Mouse (Mus musculus): ENCODE results near the gene Vmn2r83. TPM values are rescaled to one million over a fixed set of nuclear protein-coding genes. Genes with fewer than 3 reads are reported as not detected.

Gene Vmn2r83
- total and polyA plus RNA-seq, 2 experiments: not detected

DNA sequence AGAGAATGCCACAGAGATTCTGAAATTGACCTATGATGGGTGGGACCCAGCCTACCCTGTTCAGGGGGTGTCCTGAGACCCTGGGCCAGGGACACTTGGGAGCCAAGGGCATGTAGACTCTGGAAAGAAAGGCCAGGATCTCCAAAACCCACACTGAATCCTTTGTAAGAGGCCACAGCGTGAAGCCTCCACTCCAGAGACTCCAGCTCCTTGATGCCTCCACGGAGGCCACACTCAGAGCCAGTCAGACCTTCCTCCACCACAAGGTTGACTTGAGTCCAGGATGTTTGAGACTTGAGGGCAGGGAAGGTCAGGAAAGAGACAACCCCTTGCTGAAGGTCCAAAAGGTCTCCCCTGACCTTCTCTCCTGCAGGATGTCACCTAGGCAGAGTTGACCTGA is 65.9 kb downstream of the Vmn2r83 start:
- DNase-seq (ENCODE audit: extremely low read depth, low read depth, low spot score): no peak
- Histone ChIP-seq H3K27me3 (ENCODE audit: control insufficient read depth, insufficient read depth, low read length) (no peaks in the 10 kb centered on the region), H3K79me2 (ENCODE audit: control insufficient read depth, insufficient read depth, low read length) (no peaks in the 10 kb centered on the region), H3K4me3 (ENCODE audit: insufficient read depth, low read depth, low read length) (no peak overlapping the region), H3K36me3 (ENCODE audit: control insufficient read depth, insufficient read depth, low read length) (no peaks in the 10 kb centered on the region), H3K27ac (replicated peaks; ENCODE audit: insufficient read depth, low read depth, low read length) (no peak overlapping the region), H3K4me1 (ENCODE audit: control insufficient read depth, insufficient read depth, low read length) (no peaks in the 10 kb centered on the region), H3K9ac (ENCODE audit: low read depth, low read length) (no peak overlapping the region)
- 88% methylated on average over 2 of the region's 2 CpGs for WGBS
- TF ChIP-seq POLR2A (IDR thresholded peaks at IDR 0.05; ENCODE audit: extremely low read depth, insufficient read depth, low read length): no peak
- no peak for TF ChIP-seq CTCF (IDR thresholded peaks at IDR 0.05; ENCODE audit: low read depth, low read length)

- 76% methylated on average over 1 of the region's 1 CpGs for WGBS
- H3K27me3 ChIP-seq (ENCODE audit: control insufficient read depth, insufficient read depth, low read length): no peaks in the 10 kb centered on the region
- TF ChIP-seq CTCF (IDR thresholded peaks at IDR 0.05; ENCODE audit: low read depth, low read length): no peak
- TF ChIP-seq POLR2A (IDR thresholded peaks at IDR 0.05; ENCODE audit: extremely low read depth, insufficient read depth, low read length): no peak
- H3K27ac ChIP-seq (replicated peaks; ENCODE audit: insufficient read depth, low read depth, low read length): no peak overlapping the region
- no peak overlapping the region for H3K9ac ChIP-seq (ENCODE audit: low read depth, low read length)
- no peaks in the 10 kb centered on the region for H3K79me2 ChIP-seq (ENCODE audit: control insufficient read depth, insufficient read depth, low read length)
- H3K4me1 ChIP-seq (ENCODE audit: control insufficient read depth, insufficient read depth, low read length): no peaks in the 10 kb centered on the region
- no peak overlapping the region for H3K4me3 ChIP-seq (ENCODE audit: insufficient read depth, low read depth, low read length)
- H3K36me3 ChIP-seq (ENCODE audit: control insufficient read depth, insufficient read depth, low read length): no peaks in the 10 kb centered on the region
- DNase-seq (ENCODE audit: extremely low read depth, low read depth, low spot score): no peak
These were observed 66.9 kb downstream of the Vmn2r83 start for GRCm38 (mm10) chr10:79535431-79535830.

GRCm38 (mm10) chr10:79536461-79537080 is 68.0 kb downstream of the Vmn2r83 start:
- no peaks in the 10 kb centered on the region for H3K27me3 ChIP-seq (ENCODE audit: control insufficient read depth, insufficient read depth, low read length)
- no peaks in the 10 kb centered on the region for H3K79me2 ChIP-seq (ENCODE audit: control insufficient read depth, insufficient read depth, low read length)
- H3K27ac ChIP-seq (replicated peaks; ENCODE audit: insufficient read depth, low read depth, low read length): no peak overlapping the region
- TF ChIP-seq CTCF (IDR thresholded peaks at IDR 0.05; ENCODE audit: low read depth, low read length): no peak
- TF ChIP-seq POLR2A (IDR thresholded peaks at IDR 0.05; ENCODE audit: extremely low read depth, insufficient read depth, low read length): no peak
- no peaks in the 10 kb centered on the region for H3K36me3 ChIP-seq (ENCODE audit: control insufficient read depth, insufficient read depth, low read length)
- no peak overlapping the region for H3K9ac ChIP-seq (ENCODE audit: low read depth, low read length)
- 82% methylated on average over 12 of the region's 12 CpGs for WGBS
- DNase-seq (ENCODE audit: extremely low read depth, low read depth, low spot score): no peak
- H3K4me1 ChIP-seq (ENCODE audit: control insufficient read depth, insufficient read depth, low read length): no peaks in the 10 kb centered on the region
- no peak overlapping the region for H3K4me3 ChIP-seq (ENCODE audit: insufficient read depth, low read depth, low read length)

GRCm38 (mm10) chr10:79537271-79537670 is 68.7 kb downstream of the Vmn2r83 start:
- WGBS: 90% methylated on average over 7 of the region's 7 CpGs
- no peak overlapping the region for H3K27ac ChIP-seq (replicated peaks; ENCODE audit: insufficient read depth, low read depth, low read length)
- no peaks in the 10 kb centered on the region for H3K36me3 ChIP-seq (ENCODE audit: control insufficient read depth, insufficient read depth, low read length)
- H3K4me3 ChIP-seq (ENCODE audit: insufficient read depth, low read depth, low read length): no peak overlapping the region
- no peaks in the 10 kb centered on the region for H3K4me1 ChIP-seq (ENCODE audit: control insufficient read depth, insufficient read depth, low read length)
- no peaks in the 10 kb centered on the region for H3K79me2 ChIP-seq (ENCODE audit: control insufficient read depth, insufficient read depth, low read length)
- no peak for DNase-seq (ENCODE audit: extremely low read depth, low read depth, low spot score)
- TF ChIP-seq CTCF (IDR thresholded peaks at IDR 0.05; ENCODE audit: low read depth, low read length) (no peak), POLR2A (IDR thresholded peaks at IDR 0.05; ENCODE audit: extremely low read depth, insufficient read depth, low read length) (no peak)
- no peak overlapping the region for H3K9ac ChIP-seq (ENCODE audit: low read depth, low read length)
- H3K27me3 ChIP-seq (ENCODE audit: control insufficient read depth, insufficient read depth, low read length): no peaks in the 10 kb centered on the region

- Histone ChIP-seq H3K27me3 (ENCODE audit: control insufficient read depth, insufficient read depth, low read length) (no peaks in the 10 kb centered on the region), H3K9ac (ENCODE audit: low read depth, low read length) (no peak overlapping the region), H3K36me3 (ENCODE audit: control insufficient read depth, insufficient read depth, low read length) (no peaks in the 10 kb centered on the region), H3K4me3 (ENCODE audit: insufficient read depth, low read depth, low read length) (no peak overlapping the region), H3K79me2 (ENCODE audit: control insufficient read depth, insufficient read depth, low read length) (no peaks in the 10 kb centered on the region), H3K4me1 (ENCODE audit: control insufficient read depth, insufficient read depth, low read length) (no peaks in the 10 kb centered on the region), H3K27ac (replicated peaks; ENCODE audit: insufficient read depth, low read depth, low read length) (no peak overlapping the region)
- DNase-seq (ENCODE audit: extremely low read depth, low read depth, low spot score): no peak
- 96% methylated on average over 2 of the region's 2 CpGs for WGBS
- no peak for TF ChIP-seq CTCF (IDR thresholded peaks at IDR 0.05; ENCODE audit: low read depth, low read length)
- no peak for TF ChIP-seq POLR2A (IDR thresholded peaks at IDR 0.05; ENCODE audit: extremely low read depth, insufficient read depth, low read length)
These were observed 69.2 kb downstream of the Vmn2r83 start for GRCm38 (mm10) chr10:79537781-79538180.

DNA sequence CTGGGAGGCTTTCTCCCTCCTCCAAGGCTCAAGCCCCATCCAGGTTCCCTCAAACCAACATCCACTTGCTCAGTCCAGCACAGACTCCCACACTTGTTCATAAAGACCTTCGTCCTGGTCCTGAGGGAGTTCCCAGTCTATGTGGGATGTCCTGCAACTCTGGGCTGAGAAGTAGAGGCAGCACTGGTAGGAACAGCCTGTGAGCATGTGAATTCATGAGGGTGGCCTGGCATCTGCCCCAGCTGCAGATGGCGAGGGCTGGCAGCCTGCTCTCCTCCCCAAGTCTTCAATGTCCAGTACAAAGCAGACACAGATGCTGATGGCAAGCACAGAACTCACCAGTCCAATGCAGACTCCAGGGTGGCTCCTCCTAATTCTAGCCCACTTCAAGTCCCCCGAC is 69.8 kb downstream of the Vmn2r83 start:
- Histone ChIP-seq H3K4me3 (ENCODE audit: insufficient read depth, low read depth, low read length) (no peak overlapping the region), H3K4me1 (ENCODE audit: control insufficient read depth, insufficient read depth, low read length) (no peaks in the 10 kb centered on the region), H3K79me2 (ENCODE audit: control insufficient read depth, insufficient read depth, low read length) (no peaks in the 10 kb centered on the region), H3K36me3 (ENCODE audit: control insufficient read depth, insufficient read depth, low read length) (no peaks in the 10 kb centered on the region), H3K9ac (ENCODE audit: low read depth, low read length) (no peak overlapping the region), H3K27ac (replicated peaks; ENCODE audit: insufficient read depth, low read depth, low read length) (no peak overlapping the region), H3K27me3 (ENCODE audit: control insufficient read depth, insufficient read depth, low read length) (no peaks in the 10 kb centered on the region)
- 95% methylated on average over 3 of the region's 3 CpGs for WGBS
- TF ChIP-seq POLR2A (IDR thresholded peaks at IDR 0.05; ENCODE audit: extremely low read depth, insufficient read depth, low read length) (no peak), CTCF (IDR thresholded peaks at IDR 0.05; ENCODE audit: low read depth, low read length) (no peak)
- no peak for DNase-seq (ENCODE audit: extremely low read depth, low read depth, low spot score)

All from liver, adult 2 months (tissue).